Mouse (Mus musculus) C2C12 (cell line): ENCODE measurements around the gene Cnst.

ENCODE experiments used
- CEBPB ChIP-seq: IDR thresholded peaks from one replicate; pipeline ENCODE4 v1.6.1; 2011; ENCODE audit warnings: low read depth, mild to moderate bottlenecking, control low read depth, moderate library complexity
- CTCF ChIP-seq: IDR thresholded peaks from one replicate; pipeline ENCODE4 v1.5.1; 2011; ENCODE audit not compliant: control insufficient read depth, insufficient read depth, insufficient read length
- MAX ChIP-seq: IDR thresholded peaks from one replicate; pipeline ENCODE4 v1.6.1; 2011; ENCODE audit warnings: mild to moderate bottlenecking, control low read depth
- MYOG ChIP-seq: IDR thresholded peaks from one replicate; pipeline ENCODE4 v1.6.1; 2011; ENCODE audit not compliant: control insufficient read depth, insufficient read length; ENCODE audit errors: extremely low read depth
- USF1 ChIP-seq: IDR thresholded peaks from one replicate; pipeline ENCODE4 v1.6.1; 2011; ENCODE audit warnings: low read depth, mild to moderate bottlenecking, control low read depth, moderate library complexity

DNA sequence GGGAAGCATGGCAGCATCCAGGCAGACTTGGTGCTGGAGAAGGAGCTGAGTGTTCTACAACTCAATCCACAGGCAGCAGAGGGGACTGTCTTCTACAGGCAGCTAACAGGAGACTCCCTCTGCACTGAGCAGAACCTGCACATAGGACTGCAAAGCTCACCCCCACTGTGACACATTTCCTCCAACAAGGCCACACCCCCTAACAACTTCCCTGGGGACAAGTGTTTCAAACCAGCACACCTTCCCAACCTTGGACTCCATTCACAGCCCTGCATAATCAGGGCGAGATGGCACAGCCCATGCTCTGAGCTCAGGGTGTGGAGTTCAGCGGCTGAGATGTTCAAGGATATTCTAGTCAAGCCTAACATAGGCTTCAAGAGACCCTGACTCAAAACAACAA is 130.9 kb downstream of the Cnst start:
- TF ChIP-seq CTCF (no peak), MAX (no peak), CEBPB (no peak), MYOG (no peak), USF1 (no peak)
